Mouse (Mus musculus) CH12.LX (cell line): Measurements from ENCODE around the gene Eif4g3. TPM values are rescaled to one million over a fixed set of nuclear protein-coding genes. Genes with fewer than 3 reads are reported as not detected.

Experiments used
- DNase-seq: peaks from one replicate; pipeline ENCODE4 v3.0.0-alpha.2; 2013; ENCODE audit errors: extremely low read depth
- H3K27ac ChIP-seq: 2 replicates; pipeline ENCODE4 v1.5.1; 2012; ENCODE audit warnings: low read depth, mild to moderate bottlenecking, control low read depth, moderate library complexity; ENCODE audit not compliant: insufficient read depth
- H3K27me3 ChIP-seq: replicated peaks from 2 replicates; pipeline ENCODE3; 2012; ENCODE audit warnings: inconsistent platforms
- H3K36me3 ChIP-seq, 2 experiments: replicated peaks in 1 of 2; 2 replicates each; pipeline versions ENCODE3 to v1.6.1; 2012; ENCODE audit warnings: inconsistent platforms in 1 of 2, low read length in 1 of 2, mild to moderate bottlenecking in 1 of 2, mixed read lengths in 1 of 2, moderate library complexity in 1 of 2; ENCODE audit not compliant: control insufficient read depth in 1 of 2, insufficient read depth in 1 of 2
- H3K4me1 ChIP-seq, 2 experiments: 2 replicates each; pipeline ENCODE4 v1.6.1; 2012; ENCODE audit warnings: inconsistent platforms in 1 of 2, moderate library complexity in 1 of 2; ENCODE audit not compliant: insufficient read depth in 2 of 2, control insufficient read depth in 1 of 2
- H3K4me2 ChIP-seq: 2 replicates; pipeline ENCODE4 v1.6.1; 2012; ENCODE audit warnings: low read depth, mild to moderate bottlenecking, control low read depth; ENCODE audit not compliant: poor library complexity, insufficient read depth, severe bottlenecking
- H3K4me3 ChIP-seq, 3 experiments: fragments of 150-350 bp in 1 of 3; sonication (generic) in 1 of 3; replicated peaks in 1 of 3; 2 replicates each; pipeline versions ENCODE3 to v1.5.1; 2011 to 2012; ENCODE audit warnings: low read depth in 2 of 3, low read length in 2 of 3, mild to moderate bottlenecking in 2 of 3, moderate library complexity in 2 of 3, control low read depth in 1 of 3, improper control_type of control experiment in 1 of 3, inconsistent platforms in 1 of 3, mixed read lengths in 1 of 3; ENCODE audit not compliant: poor library complexity in 1 of 3
- H3K79me2 ChIP-seq: replicated peaks from 2 replicates; pipeline ENCODE4 v1.6.1; 2012; ENCODE audit warnings: mild to moderate bottlenecking, moderate library complexity; ENCODE audit not compliant: control insufficient read depth, poor library complexity, insufficient read depth, severe bottlenecking; ENCODE audit errors: extremely low read depth
- H3K9ac ChIP-seq: 2 replicates; pipeline ENCODE4 v1.6.1; 2012; ENCODE audit warnings: low read depth, mild to moderate bottlenecking, control low read depth, moderate library complexity; ENCODE audit not compliant: insufficient read depth
- H3K9me3 ChIP-seq: replicated peaks from 2 replicates; pipeline ENCODE3; 2012; ENCODE audit warnings: low read length, inconsistent platforms, mixed read lengths
- BHLHE40 ChIP-seq: IDR thresholded peaks from 2 replicates; pipeline ENCODE4 v1.6.1; 2011; ENCODE audit warnings: mild to moderate bottlenecking, low read depth, low read length, improper control_type of control experiment
- CHD2 ChIP-seq: IDR thresholded peaks from 2 replicates; pipeline ENCODE4 v1.6.1; 2011; ENCODE audit warnings: low read length, improper control_type of control experiment
- E2F4 ChIP-seq: IDR thresholded peaks from 2 replicates; pipeline ENCODE4 v1.6.1; 2011; ENCODE audit warnings: low read depth, low read length, improper control_type of control experiment; ENCODE audit not compliant: insufficient replicate concordance
- ELF1 ChIP-seq: IDR thresholded peaks from 2 replicates; pipeline ENCODE4 v1.6.1; 2014; ENCODE audit warnings: low read depth, mild to moderate bottlenecking, inconsistent platforms, low read length, improper control_type of control experiment
- EP300 ChIP-seq: IDR thresholded peaks from 2 replicates; pipeline ENCODE4 v1.6.1; 2011; ENCODE audit warnings: low read length, improper control_type of control experiment
- GABPA ChIP-seq: IDR thresholded peaks from 2 replicates; pipeline ENCODE4 v1.6.1; 2012; ENCODE audit warnings: low read depth, low read length, improper control_type of control experiment, inconsistent platforms; ENCODE audit not compliant: insufficient replicate concordance
- HCFC1 ChIP-seq: IDR thresholded peaks from 2 replicates; pipeline ENCODE4 v1.6.1; 2012; ENCODE audit warnings: low read depth, mild to moderate bottlenecking, inconsistent platforms, low read length, improper control_type of control experiment
- IRF4 ChIP-seq: IDR thresholded peaks from 2 replicates; pipeline ENCODE4 v1.6.1; 2014; ENCODE audit warnings: low read depth, mild to moderate bottlenecking, inconsistent platforms, low read length, improper control_type of control experiment
- MAZ ChIP-seq: IDR thresholded peaks from 2 replicates; pipeline ENCODE4 v1.6.1; 2012; ENCODE audit warnings: low read depth, mild to moderate bottlenecking, inconsistent platforms, low read length, improper control_type of control experiment, moderate library complexity
- MYC ChIP-seq: IDR thresholded peaks from 2 replicates; pipeline ENCODE4 v1.6.1; 2011; ENCODE audit warnings: low read depth, mild to moderate bottlenecking, improper control_type of control experiment, low read length
- NRF1 ChIP-seq: IDR thresholded peaks from 2 replicates; pipeline ENCODE4 v1.6.1; 2014; ENCODE audit warnings: low read depth, mild to moderate bottlenecking, inconsistent platforms, low read length, improper control_type of control experiment, moderate library complexity
- PAX5 ChIP-seq: IDR thresholded peaks from 2 replicates; pipeline ENCODE4 v1.6.1; 2012; ENCODE audit warnings: low read length, inconsistent platforms, mixed read lengths
- TCF12 ChIP-seq: IDR thresholded peaks from 2 replicates; pipeline ENCODE4 v1.6.1; 2014; ENCODE audit warnings: low read depth, mild to moderate bottlenecking, inconsistent platforms, low read length, improper control_type of control experiment
- UBTF ChIP-seq: IDR thresholded peaks from 2 replicates; pipeline ENCODE4 v1.6.1; 2012; ENCODE audit warnings: low read depth, mild to moderate bottlenecking, inconsistent platforms, low read length, improper control_type of control experiment, moderate library complexity
- USF1 ChIP-seq: IDR thresholded peaks from 2 replicates; pipeline ENCODE4 v1.6.1; 2014; ENCODE audit warnings: low read depth, mild to moderate bottlenecking, inconsistent platforms, low read length, improper control_type of control experiment
- USF2 ChIP-seq: conservative IDR thresholded peaks from 2 replicates; pipeline ENCODE4 v1.6.1; 2011; ENCODE audit warnings: low read depth, low read length, improper control_type of control experiment
- ZC3H11A ChIP-seq: IDR thresholded peaks from 2 replicates; pipeline ENCODE4 v1.6.1; 2012; ENCODE audit warnings: low read depth, mild to moderate bottlenecking, inconsistent platforms, low read length, improper control_type of control experiment
- ZMIZ1 ChIP-seq: IDR thresholded peaks from 2 replicates; pipeline ENCODE4 v1.6.1; 2012; ENCODE audit warnings: low read depth, mild to moderate bottlenecking, inconsistent platforms, low read length, improper control_type of control experiment
- ZNF384 ChIP-seq: IDR thresholded peaks from 2 replicates; pipeline ENCODE4 v1.6.1; 2012; ENCODE audit warnings: low read depth, low read length, improper control_type of control experiment, inconsistent platforms
- dilution Hi-C: fragments of 300-500 bp; cut with MboI; formaldehyde crosslinking; loops from 2 replicates; pipeline ENCODE4 v1.14.3; 2020; ENCODE audit warnings: low sequenced_read_pairs; ENCODE audit not compliant: extremely low pct_unique_long_range_greater_than_20kb, extremely low pct_ligation_motif_present
- in situ Hi-C: fragments of 300-500 bp; cut with MboI; formaldehyde crosslinking; loops from 3 replicates; pipeline ENCODE4 v1.14.3; 2019; ENCODE audit warnings: low sequenced_read_pairs, low pct_ligation_motif_present, low pct_unique_long_range_greater_than_20kb, mixed read lengths
- polyA plus RNA-seq: library from polyadenylated mRNA; unstranded; fragments of >175 nt; gene quantifications from 2 replicates; pipeline ENCODE4 v1.2.1, GENCODE M21; 2012; ENCODE audit warnings: low read depth; ENCODE audit not compliant: insufficient read length
- total RNA-seq, 2 experiments: library from RNA; depleted of rRNA; stranded (reverse); fragments of 300-350 nt in 1 of 2; fragments of >200 nt in 1 of 2; gene quantifications; 2 replicates each; pipeline ENCODE4 v1.2.3; 2012 to 2014

Eif4g3 gene
- total and polyA plus RNA-seq, 3 experiments, result 10.8 to 47.2 (median 24.0) TPM

DNA sequence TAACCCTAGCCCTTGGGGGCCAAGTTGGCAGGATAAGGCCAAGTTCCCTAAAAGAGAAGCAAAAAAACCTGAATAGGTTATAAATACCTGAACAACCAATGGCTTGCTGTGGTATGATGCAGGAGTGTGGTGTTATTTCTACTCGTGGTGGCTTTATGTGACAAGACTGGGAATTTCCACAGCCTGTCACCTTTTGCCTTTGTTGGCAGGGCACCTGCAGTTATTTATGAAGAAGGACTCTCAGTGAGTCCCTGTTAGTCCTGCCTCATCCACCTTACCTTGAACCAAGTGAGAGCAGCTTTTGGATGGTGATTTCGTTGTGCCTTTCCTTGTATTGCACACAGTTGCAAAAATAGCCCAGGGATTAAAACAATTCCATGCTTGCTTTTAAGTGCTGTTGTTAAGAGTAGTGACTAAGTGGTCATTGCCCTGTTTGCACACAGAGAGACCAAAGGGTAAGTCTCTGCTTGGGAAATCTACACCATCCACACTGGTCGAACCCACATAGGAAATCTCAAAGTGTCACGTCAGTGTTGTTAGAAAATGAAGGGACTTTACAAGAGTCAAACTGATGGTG, 72.9 kb downstream of the Eif4g3 start:
- Histone ChIP-seq H3K4me3 (no peak overlapping the region), H3K27ac (no peak overlapping the region), H3K79me2 (no peaks in the 10 kb centered on the region), H3K27me3 (no peaks in the 10 kb centered on the region), H3K4me1 (peaks cover 4 to 28% of the 10 kb centered on the region in 2 experiments; a peak in 3 of 4 replicates), H3K4me2 (no peak overlapping the region), H3K36me3 (peaks cover 51 to 91% of the 10 kb centered on the region in 2 experiments), H3K9me3 (no peaks in the 10 kb centered on the region), H3K9ac (no peak overlapping the region)
- TF ChIP-seq IRF4 (no peak), GABPA (no peak), UBTF (no peak), BHLHE40 (no peak), E2F4 (no peak), MAZ (no peak), CHD2 (no peak), USF2 (no peak), ZNF384 (no peak), MYC (no peak), PAX5 (no peak), NRF1 (no peak)
- DNase-seq, result no peak
- in situ Hi-C loops, result no loop called here
- dilution Hi-C loops, result no loop called here

DNA sequence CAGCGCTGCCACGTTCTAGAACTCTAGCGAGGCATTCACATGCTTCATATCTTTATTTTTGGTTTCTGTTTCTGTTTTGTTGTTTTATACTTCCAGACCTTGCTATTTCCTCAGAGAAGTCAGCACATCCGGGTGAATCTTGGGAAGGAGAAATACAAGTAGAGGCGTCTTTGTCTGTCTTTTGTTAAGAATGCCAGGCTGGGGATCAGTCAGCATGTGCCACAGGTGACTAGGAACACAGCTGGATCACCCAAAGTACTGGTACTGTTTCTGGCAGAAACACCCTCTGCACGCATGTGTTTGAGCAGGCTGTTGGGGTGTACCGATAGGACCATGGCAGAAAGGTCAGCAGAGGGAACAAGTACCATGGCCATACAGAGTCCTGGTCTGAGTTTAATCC, 73.6 kb downstream of the Eif4g3 start:
- in situ Hi-C loops, result no loop called here
- no peak overlapping the region for H3K27ac ChIP-seq

More for the DNA sequence above, 73.6 kb downstream of the Eif4g3 start:
- H3K4me3 ChIP-seq, result no peak overlapping the region
- H3K9me3 ChIP-seq, result no peaks in the 10 kb centered on the region
- H3K27me3 ChIP-seq, result no peaks in the 10 kb centered on the region
- H3K4me2 ChIP-seq, result no peak overlapping the region
- H3K9ac ChIP-seq, result no peak overlapping the region
- no peaks in the 10 kb centered on the region for H3K79me2 ChIP-seq
- dilution Hi-C loops, result no loop called here
- H3K36me3 ChIP-seq, result peaks cover 50 to 91% of the 10 kb centered on the region in 2 experiments
- peaks cover 4 to 28% of the 10 kb centered on the region in 2 experiments; a peak in 3 of 4 replicates for H3K4me1 ChIP-seq
- TF ChIP-seq ZMIZ1 (no peak), E2F4 (no peak), ELF1 (no peak), ZC3H11A (no peak), USF1 (no peak), HCFC1 (no peak), ZNF384 (no peak), TCF12 (no peak), EP300 (no peak)
- DNase-seq, result no peak
